Mouse (Mus musculus): ENCODE measurements around the gene Anapc15.
A peak's percentile ranks its signal among the peaks of the same experiment; 100 is the strongest.

Anapc15 gene

DNA sequence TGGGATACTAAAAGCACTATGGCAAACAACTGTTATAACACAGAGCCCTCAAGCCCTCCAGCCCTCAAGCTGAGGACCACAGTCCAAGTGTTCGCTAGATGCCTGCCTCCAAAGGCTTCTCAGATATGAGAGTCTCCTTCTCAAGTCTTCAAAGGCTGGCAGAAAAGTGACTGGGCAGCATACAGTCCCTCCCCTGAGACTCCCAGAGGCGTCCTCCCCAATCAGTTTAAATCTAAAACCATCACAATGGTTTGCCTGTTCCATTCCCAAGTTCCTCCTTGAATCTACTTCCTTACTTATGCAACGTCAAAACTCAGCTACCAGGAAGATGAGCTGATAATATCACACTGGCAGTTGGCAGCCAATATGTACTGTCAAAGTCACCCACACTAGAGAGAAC, at the start of gene Anapc15:
TSS of gene Anapc15 (plus strand) at position 301 of the 400 bp plus-strand sequence.
- no peak for DNase-seq (ENCODE audit: low spot score in 2 of 2)

DNA sequence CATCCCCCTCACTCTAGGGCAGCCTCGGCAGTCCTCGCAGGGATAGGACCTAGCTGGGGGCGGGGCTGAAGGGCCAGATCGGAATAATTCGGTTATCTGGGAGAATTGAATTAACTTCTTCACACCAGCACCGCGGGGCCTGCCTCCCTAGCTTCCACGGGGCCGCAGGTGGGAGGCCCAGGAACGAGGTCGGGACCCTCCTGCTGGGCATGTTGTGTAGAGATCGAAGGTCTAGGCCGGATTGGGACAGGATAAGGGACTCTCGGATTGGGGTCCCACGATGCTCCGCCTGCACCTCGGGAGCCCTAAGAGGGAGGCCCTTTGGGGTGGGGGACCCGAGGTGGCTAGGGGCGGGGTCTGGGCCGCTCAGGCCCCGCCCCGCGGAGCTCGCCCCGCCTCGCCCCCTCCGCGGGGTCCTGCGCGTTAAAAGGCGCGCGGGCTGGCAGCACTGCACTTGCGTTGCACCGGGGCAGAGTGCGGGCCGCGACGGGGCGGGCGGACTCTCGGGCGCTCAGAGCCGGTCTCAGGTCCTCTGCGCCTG, 45.6 kb upstream of the Anapc15 start, which contains the start of gene Phox2a:
TSS of gene Phox2a (plus strand) at position 453 of the 541 bp plus-strand sequence.
- DNase-seq (ENCODE audit: low spot score in 2 of 2) = no peak

DNA sequence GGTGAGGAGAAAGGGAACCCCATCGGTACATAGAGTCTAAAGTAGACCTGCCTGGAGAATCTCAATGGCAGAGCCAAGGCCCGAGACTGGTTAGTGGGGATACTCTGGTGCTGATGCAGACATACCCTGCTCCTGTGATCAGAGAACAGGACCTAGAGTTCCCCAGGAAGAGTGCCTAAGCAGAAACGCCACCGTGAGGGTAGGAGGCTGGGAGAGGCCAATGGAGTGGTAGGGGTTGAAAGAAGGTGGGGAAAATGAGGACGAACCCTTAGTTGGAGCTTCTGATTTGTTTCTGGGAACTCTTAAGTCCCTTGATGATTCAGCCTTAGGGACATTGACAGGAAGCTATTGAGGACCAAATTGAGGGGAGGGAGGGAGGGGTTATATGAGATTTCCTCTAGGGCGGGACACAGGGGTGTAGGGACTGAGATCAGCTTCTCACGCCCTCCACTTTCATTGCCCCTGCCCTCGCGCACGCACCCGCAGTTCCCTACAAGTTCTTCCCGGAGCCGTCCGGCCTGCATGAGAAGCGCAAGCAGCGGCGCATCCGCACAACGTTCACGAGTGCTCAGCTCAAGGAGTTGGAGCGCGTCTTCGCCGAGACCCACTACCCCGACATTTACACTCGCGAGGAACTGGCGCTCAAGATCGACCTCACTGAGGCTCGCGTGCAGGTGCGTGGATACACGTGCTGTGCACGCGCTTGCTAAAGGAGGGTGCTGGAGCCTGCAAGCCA, 43.1 kb upstream of the Anapc15 start:
- DNase-seq (ENCODE audit: low spot score in 2 of 2) = no peak

DNA sequence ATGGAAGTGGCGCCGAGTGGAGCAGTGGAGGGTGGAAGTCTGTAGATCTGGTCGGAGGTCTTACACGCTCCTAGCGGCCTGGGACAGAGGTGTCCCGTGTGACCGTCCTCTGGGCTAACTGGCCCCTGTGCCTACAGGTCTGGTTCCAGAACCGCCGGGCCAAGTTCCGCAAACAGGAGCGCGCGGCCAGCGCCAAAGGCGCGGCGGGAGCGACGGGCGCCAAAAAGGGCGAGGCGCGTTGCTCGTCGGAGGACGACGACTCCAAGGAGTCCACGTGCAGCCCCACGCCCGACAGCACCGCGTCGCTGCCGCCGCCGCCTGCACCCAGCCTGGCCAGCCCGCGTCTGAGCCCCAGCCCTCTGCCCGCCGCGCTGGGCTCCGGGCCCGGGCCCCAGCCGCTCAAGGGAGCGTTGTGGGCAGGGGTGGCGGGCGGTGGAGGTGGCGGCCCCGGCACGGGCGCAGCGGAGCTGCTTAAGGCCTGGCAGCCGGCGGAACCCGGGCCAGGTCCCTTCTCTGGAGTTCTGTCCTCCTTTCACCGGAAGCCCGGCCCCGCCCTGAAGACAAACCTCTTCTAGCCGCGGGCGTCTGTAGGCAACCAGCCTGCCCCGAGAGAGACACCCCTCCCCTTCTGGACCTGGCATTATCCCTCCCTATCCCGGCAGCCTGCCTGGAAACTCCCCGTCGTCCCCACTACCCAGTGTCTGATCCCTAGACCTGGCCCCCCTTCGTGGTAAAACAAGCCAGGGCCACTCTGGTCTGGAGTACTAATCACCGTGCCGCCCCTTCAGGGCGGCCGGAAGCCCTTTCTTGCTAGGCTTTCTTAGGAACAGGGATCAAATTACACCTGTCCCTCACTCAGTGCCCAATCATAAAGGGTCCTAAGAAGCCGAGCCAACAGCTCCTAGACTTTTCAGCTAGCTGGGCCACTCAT, 41.7 kb upstream of the Anapc15 start:
- no peak for DNase-seq (ENCODE audit: low spot score in 2 of 2)

DNA sequence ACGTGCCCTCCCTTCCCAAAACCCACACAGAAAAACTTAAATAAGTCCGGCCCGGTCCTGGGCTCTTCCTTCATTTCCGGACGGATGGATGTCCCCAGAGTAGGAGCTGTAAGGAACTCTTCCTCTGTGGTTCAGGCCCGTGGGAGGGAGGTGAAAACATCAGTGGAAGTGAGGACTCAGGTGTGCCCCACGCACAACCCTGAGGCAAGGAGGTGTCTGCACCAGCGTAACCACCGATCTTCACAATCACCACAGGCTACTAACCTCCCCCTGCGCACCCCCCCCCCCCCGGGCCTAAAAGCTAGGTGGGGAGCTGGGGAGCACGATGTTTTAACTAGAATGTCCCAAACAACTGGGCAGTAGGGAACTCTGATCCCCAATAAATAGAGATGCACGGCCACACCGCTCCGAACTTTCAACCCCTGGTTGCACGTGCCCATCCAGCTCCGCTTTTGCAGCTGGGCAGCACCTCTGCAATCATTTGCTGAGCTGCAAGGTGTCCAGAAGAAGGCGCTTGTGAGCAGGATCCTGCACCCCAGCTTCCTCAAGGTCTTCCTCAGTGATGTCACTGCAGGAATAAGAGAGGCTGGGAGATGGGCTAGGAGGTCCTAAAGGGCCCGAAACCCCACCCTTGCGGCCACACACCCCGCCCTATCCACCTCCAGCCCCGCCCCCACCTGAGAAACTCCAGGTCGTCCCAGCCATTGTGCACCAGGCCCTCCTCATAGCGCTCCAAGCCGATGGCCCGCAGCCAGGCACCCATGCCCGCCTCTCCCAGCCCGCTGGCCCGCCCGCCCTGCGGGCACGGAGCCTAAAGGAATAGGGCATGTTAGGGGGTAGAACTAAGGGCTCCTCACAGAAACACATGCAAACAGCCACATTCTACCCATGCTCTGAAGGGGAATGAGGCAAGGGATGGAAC, 40.4 kb upstream of the Anapc15 start:
- DNase-seq (ENCODE audit: low spot score in 2 of 2) = no peak

GRCm38 (mm10) chr7:101823758-101824630, 39.5 kb upstream of the Anapc15 start:
- DNase-seq (ENCODE audit: low spot score in 2 of 2) = no peak

DNA sequence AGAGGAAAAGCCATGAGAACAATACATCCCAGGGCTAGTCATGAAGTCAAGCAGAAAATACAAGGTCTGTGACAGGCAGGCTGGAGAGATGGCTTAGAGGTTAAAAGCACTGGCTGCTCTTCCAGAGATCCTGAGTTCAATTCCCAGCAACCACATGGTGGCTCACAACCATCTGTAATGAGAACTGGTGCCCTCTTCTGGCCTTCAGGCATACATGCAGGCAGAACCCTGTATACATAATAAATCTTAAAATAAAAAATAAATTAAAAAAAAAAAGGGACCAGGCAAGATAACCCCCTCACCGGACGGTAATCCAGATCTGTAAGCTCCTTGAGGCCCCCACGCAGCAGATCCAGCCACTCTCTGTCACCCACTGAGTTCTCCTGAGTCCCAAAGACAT, 33.1 kb upstream of the Anapc15 start:
- no peak for DNase-seq (ENCODE audit: low spot score in 2 of 2)

GRCm38 (mm10) chr7:101831437-101831836, 32.1 kb upstream of the Anapc15 start:
- no peak for DNase-seq (ENCODE audit: low spot score in 2 of 2)

- DNase-seq (ENCODE audit: low spot score in 2 of 2) = no peak
Measured at GRCm38 (mm10) chr7:101832372-101832771, 31.1 kb upstream of the Anapc15 start.

- DNase-seq (ENCODE audit: low spot score in 2 of 2) = no peak
Measured at GRCm38 (mm10) chr7:101833352-101833751, 30.2 kb upstream of the Anapc15 start.

GRCm38 (mm10) chr7:101833916-101834584, 29.5 kb upstream of the Anapc15 start:
- no peak for DNase-seq (ENCODE audit: low spot score in 2 of 2)

DNA sequence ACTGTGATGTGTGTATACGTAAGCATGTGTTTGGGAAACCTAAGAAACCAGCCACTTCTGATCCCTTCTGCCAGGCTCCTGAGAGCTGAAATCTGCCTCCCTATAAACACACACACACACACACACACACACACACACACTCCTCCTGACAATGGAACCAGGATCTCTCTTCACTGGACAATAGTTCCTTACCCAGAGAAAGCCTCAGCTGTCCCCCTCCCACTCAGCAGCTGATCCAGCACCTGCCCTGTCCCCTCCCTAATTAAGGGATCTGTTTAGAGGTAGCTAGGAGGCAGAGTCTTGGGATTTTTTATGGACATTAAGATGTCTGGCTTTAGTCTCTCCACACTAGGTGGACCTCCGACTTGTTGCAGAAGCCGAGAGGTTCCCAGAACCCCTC, 28.6 kb upstream of the Anapc15 start:
- DNase-seq (ENCODE audit: low spot score in 2 of 2) = no peak

GRCm38 (mm10) chr7:101835457-101836109, 27.9 kb upstream of the Anapc15 start:
- no peak for DNase-seq (ENCODE audit: low spot score in 2 of 2)

DNA sequence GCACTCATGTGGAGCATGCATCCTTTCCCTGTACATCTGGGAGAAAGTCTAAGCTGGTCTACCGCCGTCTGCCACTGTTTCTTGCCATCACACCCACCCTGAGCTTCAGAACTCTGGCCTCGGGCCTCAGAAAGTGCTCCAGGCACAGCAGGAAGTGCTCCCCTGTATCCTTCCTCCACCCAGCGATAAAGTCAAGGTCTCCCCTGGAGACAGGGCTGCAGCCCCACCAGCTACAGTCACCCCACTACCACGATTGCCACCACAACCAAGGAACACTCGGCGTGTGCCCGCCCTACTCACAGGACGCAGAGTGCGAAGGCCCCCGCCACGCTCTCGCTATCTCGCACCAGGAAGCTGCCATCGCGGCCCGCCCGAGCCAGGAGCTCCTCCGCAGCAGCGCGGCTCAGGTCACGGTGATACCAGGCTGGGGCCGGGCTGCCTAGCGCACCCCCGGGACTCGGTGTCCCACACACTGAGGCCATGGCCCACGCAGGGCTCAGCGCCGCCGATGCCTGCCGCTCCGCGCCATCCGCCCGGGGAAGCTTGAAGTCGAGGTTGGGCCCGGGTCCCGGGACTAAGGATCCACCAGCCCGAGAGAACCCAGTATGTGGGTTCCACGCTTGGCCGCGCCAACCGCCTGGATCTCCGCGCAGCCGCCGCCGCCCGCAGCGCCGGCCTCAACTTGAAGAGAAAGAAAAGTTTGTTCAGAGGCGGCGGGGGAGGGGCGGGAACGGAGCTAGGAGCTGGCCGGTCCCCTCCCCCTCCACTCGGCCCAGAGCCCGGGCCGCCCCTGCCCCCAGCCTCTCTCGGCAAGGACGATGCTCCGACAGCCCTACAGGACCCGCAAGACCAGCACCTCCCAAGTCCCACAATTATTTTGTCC, 27.0 kb upstream of the Anapc15 start:
- peak in 1 of 2 experiments; percentile 25 for DNase-seq (ENCODE audit: low spot score in 2 of 2)

GRCm38 (mm10) chr7:101837154-101837605, 26.3 kb upstream of the Anapc15 start:
- no peak for DNase-seq (ENCODE audit: low spot score in 2 of 2)

DNA sequence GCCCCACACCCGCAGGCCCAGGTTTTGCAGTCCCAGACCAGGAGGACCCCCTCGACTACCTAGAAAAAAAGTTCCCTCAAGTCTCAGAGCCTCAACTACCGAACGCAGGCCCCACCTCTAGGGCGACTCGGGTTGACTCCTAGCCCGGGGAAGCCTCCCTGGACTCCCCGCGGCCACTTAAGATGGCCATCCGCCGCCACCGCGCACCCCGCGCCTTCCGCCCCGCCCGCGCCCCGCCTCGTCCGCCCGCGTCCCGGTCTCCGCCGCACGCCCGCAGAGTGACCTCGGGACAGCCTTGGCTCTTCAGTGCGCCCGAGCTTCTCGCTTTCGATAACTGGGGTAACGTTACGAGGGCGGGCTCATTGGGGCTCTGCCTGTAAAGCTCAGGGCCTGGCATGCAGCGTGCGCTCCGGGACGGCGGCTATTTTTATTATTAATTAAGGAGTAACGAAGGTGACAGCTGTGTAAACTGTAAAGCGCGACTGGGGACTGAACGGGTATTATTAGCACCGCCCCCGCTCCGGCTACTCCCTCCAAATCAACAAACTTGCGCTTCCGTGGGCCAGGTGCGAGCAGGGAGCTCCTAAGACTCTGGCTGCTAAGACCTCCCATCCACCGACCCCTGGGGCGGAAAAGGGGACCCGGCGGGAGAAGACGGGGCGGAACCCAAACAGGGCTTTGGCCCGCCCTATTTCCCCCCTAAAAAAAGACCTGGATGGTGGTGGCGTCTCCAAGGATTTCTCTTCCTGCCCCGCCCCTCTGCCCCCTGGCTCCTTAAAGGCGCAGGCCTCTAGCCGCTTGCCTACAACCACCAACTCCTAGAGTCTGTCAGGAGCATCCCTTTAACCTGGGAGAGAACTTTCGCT, 25.7 kb upstream of the Anapc15 start, which contains the start of gene Inppl1:
TSS of gene Inppl1 (minus strand) at position 624 of the 866 bp plus-strand sequence.
- peak; percentile 72 to 83 for DNase-seq (ENCODE audit: low spot score in 2 of 2)

- DNase-seq (ENCODE audit: low spot score in 2 of 2) = no peak
Measured at GRCm38 (mm10) chr7:101844186-101844585, 19.3 kb upstream of the Anapc15 start.

All from right cerebral cortex, postnatal 36 days (tissue).